Mouse (Mus musculus) intestine, embryonic 14.5 days (tissue): ENCODE data around the gene Rab10. TPM values are rescaled to one million over a fixed set of nuclear protein-coding genes. Genes with fewer than 3 reads are reported as not detected.

Experiments used
- ATAC-seq: fragments of 200-750 bp; cut with Nextera tagmentation; replicated peaks from 2 replicates; pipeline ENCODE4 v1.8.0; 2017; ENCODE audit warnings: low read depth, moderate number of reproducible peaks, moderate TSS enrichment, moderate library complexity; ENCODE audit not compliant: low FRiP score, low TSS enrichment
- DNase-seq: peaks from one replicate; pipeline ENCODE4 v3.0.0-alpha.2; 2018; ENCODE audit warnings: low spot score
- H3K27ac ChIP-seq: fragments of 300-500 bp; sonication (generic); 2 replicates; pipeline ENCODE4 v1.5.1; 2014; ENCODE audit warnings: low read depth, mild to moderate bottlenecking, control low read depth
- H3K27me3 ChIP-seq: fragments of 300-500 bp; sonication (generic); replicated peaks from 2 replicates; pipeline ENCODE4 v1.6.1; 2014; ENCODE audit warnings: low read length, control low read depth; ENCODE audit not compliant: control insufficient read depth, insufficient read depth
- H3K36me3 ChIP-seq: fragments of 300-500 bp; sonication (generic); 2 replicates; pipeline ENCODE4 v1.6.1; 2014; ENCODE audit warnings: low read length, control low read depth; ENCODE audit not compliant: control insufficient read depth, insufficient read depth
- H3K4me1 ChIP-seq: fragments of 300-500 bp; sonication (generic); replicated peaks from 2 replicates; pipeline ENCODE4 v1.6.1; 2014; ENCODE audit warnings: low read length, control low read depth, mixed read lengths; ENCODE audit not compliant: control insufficient read depth, insufficient read depth
- H3K4me2 ChIP-seq: fragments of 300-500 bp; sonication (generic); 2 replicates; pipeline ENCODE4 v1.6.1; 2014; ENCODE audit warnings: low read length
- H3K4me3 ChIP-seq: fragments of 300-500 bp; sonication (generic); 2 replicates; pipeline ENCODE4 v1.5.1; 2014; ENCODE audit warnings: low read depth, low read length, control low read depth, mixed read lengths
- H3K9ac ChIP-seq: fragments of 300-500 bp; sonication (generic); 2 replicates; pipeline ENCODE4 v1.6.1; 2014; ENCODE audit warnings: mild to moderate bottlenecking, low read length
- H3K9me3 ChIP-seq: fragments of 300-500 bp; sonication (generic); 2 replicates; pipeline ENCODE4 v1.6.1; 2016; ENCODE audit warnings: low read length, control low read depth; ENCODE audit not compliant: control insufficient read depth
- WGBS: fragments of 180-500 bp; shearing (Covaris S2); extraction: QIAGEN DNeasy Blood & Tissue Kit; methylation state at CpG from one replicate; pipeline ENCODE4 v1.1.7; 2014; 5-methylcytosine and 5-hydroxymethylcytosine counted together
- polyA plus RNA-seq: library from polyadenylated mRNA; unstranded; fragments of >200 nt; fragmentation: Nextera tagmentation; extraction: Ambion mirVana; gene quantifications from 2 replicates; pipeline ENCODE4 v1.2.1, GENCODE M21; 2014

The Rab10 gene
- polyA plus RNA-seq, 1 experiment from 2014 or later: 76.3 TPM

DNA sequence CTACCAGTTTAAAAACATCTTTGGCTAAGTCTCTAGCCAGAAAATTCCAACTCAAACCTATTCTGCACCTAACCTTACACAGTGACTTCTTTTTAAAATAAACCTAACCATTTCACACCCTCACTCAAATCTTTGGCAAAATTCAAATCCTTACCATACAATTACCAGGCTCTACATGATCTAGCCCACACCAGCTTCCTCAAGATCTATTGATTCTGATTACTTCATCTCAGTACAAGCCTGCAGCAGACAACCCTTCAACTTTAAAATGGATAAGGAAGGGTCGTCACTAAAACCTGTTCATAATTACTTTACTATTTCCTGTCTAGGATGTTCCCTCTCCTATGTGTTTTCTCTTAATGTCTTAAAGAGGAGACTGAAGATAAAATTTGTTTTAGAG, 23.9 kb downstream of the Rab10 start:
- 57% methylated on average over 1 of the region's 1 CpGs for WGBS
- H3K27me3 ChIP-seq: no peaks in the 10 kb centered on the region
- no peak for DNase-seq
- no peaks in the 10 kb centered on the region for H3K4me1 ChIP-seq
- H3K9ac ChIP-seq: no peak overlapping the region
- no peaks in the 10 kb centered on the region for H3K9me3 ChIP-seq
- H3K4me3 ChIP-seq: no peak overlapping the region
- H3K27ac ChIP-seq: no peak overlapping the region
- no peak overlapping the region for H3K4me2 ChIP-seq
- no peak for ATAC-seq
- H3K36me3 ChIP-seq: peaks cover 2% of the 10 kb centered on the region

DNA sequence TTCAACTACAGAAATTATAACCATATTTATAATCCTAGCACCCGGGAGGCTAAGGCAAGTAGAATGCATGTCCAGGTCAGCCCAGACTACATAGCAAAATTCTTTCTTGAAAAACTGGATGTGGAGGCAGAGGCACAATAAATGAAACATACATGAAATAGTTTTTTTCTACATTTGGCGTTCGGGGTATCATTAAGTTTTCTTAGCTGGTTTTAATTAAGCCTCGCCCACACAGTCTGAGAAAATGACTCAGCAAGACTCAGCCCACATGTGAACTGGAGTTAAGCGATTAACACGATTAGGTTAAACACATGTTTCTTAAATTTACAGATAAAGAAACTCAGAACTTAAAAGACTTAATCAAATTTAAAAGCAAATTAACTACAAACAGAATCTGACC, 24.4 kb downstream of the Rab10 start:
- H3K27ac ChIP-seq: no peak overlapping the region
- no peaks in the 10 kb centered on the region for H3K9me3 ChIP-seq
- no peaks in the 10 kb centered on the region for H3K27me3 ChIP-seq
- H3K4me1 ChIP-seq: no peaks in the 10 kb centered on the region
- 86% methylated on average over 6 of the region's 6 CpGs for WGBS
- DNase-seq: no peak
- H3K4me3 ChIP-seq: no peak overlapping the region
- H3K36me3 ChIP-seq: no peaks in the 10 kb centered on the region
- ATAC-seq: no peak
- H3K9ac ChIP-seq: no peak overlapping the region
- H3K4me2 ChIP-seq: no peak overlapping the region

- ATAC-seq (no peak), DNase-seq (no peak)
- H3K27me3 ChIP-seq: no peaks in the 10 kb centered on the region
- WGBS: 82% methylated on average over 2 of the region's 2 CpGs
- H3K9ac ChIP-seq: no peak overlapping the region
- H3K27ac ChIP-seq: no peak overlapping the region
- H3K4me3 ChIP-seq: no peak overlapping the region
- no peaks in the 10 kb centered on the region for H3K9me3 ChIP-seq
- no peaks in the 10 kb centered on the region for H3K4me1 ChIP-seq
- H3K36me3 ChIP-seq: no peaks in the 10 kb centered on the region
- H3K4me2 ChIP-seq: no peak overlapping the region
These were observed 25.3 kb downstream of the Rab10 start for GRCm38 (mm10) chr12:3284463-3284862.

DNA sequence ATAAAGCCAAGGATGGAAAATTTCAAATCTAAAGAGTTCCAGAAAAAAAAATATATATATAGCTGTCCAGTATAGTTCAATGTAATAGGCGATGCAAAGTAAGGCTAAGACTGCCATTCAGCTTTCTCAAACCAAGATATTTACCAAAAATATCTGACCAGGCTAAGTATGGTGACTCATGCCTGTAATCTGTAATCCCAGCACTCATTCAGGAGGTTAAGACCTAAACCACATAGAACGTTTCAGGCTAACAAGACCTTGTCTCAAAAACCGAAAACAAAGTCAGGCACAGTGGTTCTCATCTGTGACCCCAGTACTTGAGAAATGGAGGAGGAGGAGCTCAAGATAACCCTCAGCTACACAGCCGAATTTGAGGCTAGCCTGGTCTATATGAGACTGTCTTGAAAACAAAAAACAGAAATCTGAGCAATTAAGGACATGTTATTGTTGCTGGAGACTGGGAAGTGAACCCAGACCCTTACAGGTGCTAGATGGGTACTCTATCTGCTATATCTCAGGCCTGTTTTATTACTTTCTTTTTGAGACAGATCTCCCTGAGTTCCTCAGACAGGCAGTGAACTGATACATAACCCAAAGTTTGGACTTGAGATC, 25.8 kb downstream of the Rab10 start:
- Histone ChIP-seq H3K27me3 (no peaks in the 10 kb centered on the region), H3K4me3 (no peak overlapping the region), H3K4me1 (no peaks in the 10 kb centered on the region), H3K9ac (no peak overlapping the region), H3K4me2 (no peak overlapping the region), H3K27ac (no peak overlapping the region), H3K36me3 (no peaks in the 10 kb centered on the region), H3K9me3 (no peaks in the 10 kb centered on the region)
- 86% methylated on average over 4 of the region's 4 CpGs for WGBS
- no peak for DNase-seq
- no peak for ATAC-seq

DNA sequence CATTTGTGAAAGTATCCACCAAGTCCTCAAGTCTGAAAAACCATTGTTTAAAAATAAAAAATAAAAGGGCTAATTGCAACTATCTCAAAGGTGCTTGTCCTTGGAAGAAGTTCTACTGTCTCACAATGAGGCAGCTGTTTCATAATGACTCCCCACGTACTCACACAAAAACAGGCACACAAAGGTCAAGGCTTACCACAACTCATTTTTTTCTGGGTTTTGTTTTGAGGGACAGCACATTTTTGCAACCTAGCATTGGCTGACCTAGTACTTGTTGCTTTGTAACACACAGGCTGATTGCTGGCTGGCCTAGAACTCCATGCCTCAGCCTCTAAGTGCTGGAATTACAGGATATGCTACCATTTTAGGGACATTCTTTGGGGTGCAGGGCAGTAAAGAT, 26.8 kb downstream of the Rab10 start:
- Histone ChIP-seq H3K36me3 (no peaks in the 10 kb centered on the region), H3K27me3 (no peaks in the 10 kb centered on the region)
- no peak for ATAC-seq

DNA sequence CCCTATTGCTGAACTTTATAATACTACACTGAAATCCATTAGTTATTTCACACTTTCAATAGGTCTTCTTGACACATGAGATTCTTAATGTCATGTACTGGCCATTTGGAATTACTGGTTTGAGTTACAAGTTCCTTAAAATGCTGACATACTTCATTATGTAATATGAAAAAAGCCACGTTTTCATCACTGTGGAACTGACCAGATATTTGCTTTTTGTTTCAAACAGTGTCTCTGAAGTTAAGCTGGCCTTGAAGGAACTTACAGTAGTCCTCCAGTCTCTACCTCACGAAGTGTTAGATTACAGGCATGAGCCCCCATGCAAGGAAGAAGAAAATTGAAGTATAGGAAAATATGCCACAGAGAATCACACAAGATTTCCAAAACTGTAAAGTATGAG, 27.2 kb downstream of the Rab10 start:
- 84% methylated on average over 2 of the region's 2 CpGs for WGBS
- H3K27me3 ChIP-seq: no peaks in the 10 kb centered on the region
- no peak for DNase-seq
- no peak for ATAC-seq
- H3K4me2 ChIP-seq: no peak overlapping the region
- H3K9ac ChIP-seq: no peak overlapping the region
- no peaks in the 10 kb centered on the region for H3K9me3 ChIP-seq
- H3K4me1 ChIP-seq: no peaks in the 10 kb centered on the region
- H3K27ac ChIP-seq: no peak overlapping the region
- H3K36me3 ChIP-seq: no peaks in the 10 kb centered on the region
- H3K4me3 ChIP-seq: no peak overlapping the region

More for the DNA sequence above, 26.8 kb downstream of the Rab10 start:
- H3K4me2 ChIP-seq: no peak overlapping the region
- no peak for DNase-seq
- no peaks in the 10 kb centered on the region for H3K4me1 ChIP-seq
- WGBS: 61% methylated on average over 1 of the region's 1 CpGs
- H3K27ac ChIP-seq: no peak overlapping the region
- no peak overlapping the region for H3K9ac ChIP-seq
- H3K9me3 ChIP-seq: no peaks in the 10 kb centered on the region
- H3K4me3 ChIP-seq: no peak overlapping the region

DNA sequence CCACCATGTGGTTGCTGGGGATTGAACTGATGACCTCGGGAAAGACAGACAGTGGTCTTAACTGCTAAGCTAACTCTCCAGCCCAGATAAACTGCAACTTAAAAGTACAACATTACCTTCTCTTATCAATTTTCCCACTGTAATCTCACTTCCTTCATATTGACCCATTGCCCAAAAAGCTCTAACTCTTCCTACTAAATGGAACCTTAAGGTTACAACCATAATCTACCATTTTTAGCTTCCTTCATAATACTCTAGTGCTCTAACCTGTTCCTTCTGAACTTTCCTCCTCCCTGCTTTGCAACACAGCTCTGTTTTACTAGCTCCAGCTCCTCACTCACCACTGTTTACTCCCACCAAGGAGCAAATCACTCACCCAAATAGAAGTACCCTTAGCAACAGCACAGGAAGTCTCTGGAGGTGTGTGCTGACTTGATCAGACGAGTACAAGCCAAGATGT, 30.9 kb downstream of the Rab10 start:
- Histone ChIP-seq H3K27ac (no peak overlapping the region), H3K27me3 (no peaks in the 10 kb centered on the region), H3K9me3 (no peaks in the 10 kb centered on the region), H3K36me3 (no peaks in the 10 kb centered on the region), H3K4me1 (no peaks in the 10 kb centered on the region), H3K4me2 (no peak overlapping the region), H3K4me3 (no peak overlapping the region), H3K9ac (no peak overlapping the region)
- DNase-seq: no peak
- no peak for ATAC-seq
- WGBS: 69% methylated on average over 2 of the region's 2 CpGs

DNA sequence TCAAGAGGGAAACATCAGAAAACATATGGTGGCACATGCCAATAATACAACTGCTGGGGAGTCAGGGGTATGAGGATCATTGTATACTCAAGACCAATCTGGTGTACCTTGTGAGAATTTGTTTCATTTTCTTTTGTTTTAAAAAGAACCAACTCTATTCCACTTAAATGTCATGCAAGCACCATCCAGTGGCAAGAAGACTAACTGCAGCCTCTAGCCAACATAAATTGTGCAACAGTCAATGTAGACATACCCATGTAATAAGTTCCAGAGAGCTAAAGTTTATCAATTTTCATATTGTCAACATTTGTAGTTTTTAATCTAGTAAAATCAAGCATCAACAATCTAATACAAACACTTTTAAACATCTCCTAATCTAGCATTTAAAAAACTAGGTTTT, 39.0 kb downstream of the Rab10 start:
- H3K4me1 ChIP-seq: no peaks in the 10 kb centered on the region
- no peak for DNase-seq
- H3K36me3 ChIP-seq: no peaks in the 10 kb centered on the region
- no peak overlapping the region for H3K9ac ChIP-seq
- no peaks in the 10 kb centered on the region for H3K9me3 ChIP-seq
- H3K27ac ChIP-seq: no peak overlapping the region
- no peaks in the 10 kb centered on the region for H3K27me3 ChIP-seq
- no peak for ATAC-seq
- H3K4me3 ChIP-seq: no peak overlapping the region
- H3K4me2 ChIP-seq: no peak overlapping the region

DNA sequence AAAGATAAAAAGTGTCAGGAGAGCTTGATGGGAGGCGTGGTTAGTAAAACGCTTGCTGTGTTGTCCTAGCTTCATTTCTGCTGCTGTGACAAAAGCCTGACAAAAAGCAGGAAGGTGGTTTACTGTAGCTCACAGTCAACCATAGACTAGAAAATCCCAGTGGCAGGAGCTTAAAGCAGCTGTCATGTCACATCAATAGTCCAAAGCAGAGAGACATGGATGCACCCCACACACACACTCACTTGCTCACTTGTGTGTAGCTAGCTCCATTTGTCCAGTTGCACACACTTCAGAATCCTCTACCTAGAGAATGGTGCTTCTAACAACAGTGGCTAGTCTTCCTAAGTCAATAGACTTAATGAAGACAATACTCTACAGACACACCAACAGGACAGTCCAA, 42.4 kb downstream of the Rab10 start:
- 93% methylated on average over 2 of the region's 2 CpGs for WGBS
- Histone ChIP-seq H3K4me1 (no peaks in the 10 kb centered on the region), H3K9ac (no peak overlapping the region), H3K4me3 (no peak overlapping the region), H3K27ac (no peak overlapping the region), H3K4me2 (no peak overlapping the region), H3K27me3 (no peaks in the 10 kb centered on the region), H3K36me3 (no peaks in the 10 kb centered on the region; the same call in 1 of the 2 replicates), H3K9me3 (no peaks in the 10 kb centered on the region)
- no peak for DNase-seq
- no peak for ATAC-seq
